Mouse (Mus musculus): ENCODE results near the gene Slc37a2.

Gene Slc37a2

DNA sequence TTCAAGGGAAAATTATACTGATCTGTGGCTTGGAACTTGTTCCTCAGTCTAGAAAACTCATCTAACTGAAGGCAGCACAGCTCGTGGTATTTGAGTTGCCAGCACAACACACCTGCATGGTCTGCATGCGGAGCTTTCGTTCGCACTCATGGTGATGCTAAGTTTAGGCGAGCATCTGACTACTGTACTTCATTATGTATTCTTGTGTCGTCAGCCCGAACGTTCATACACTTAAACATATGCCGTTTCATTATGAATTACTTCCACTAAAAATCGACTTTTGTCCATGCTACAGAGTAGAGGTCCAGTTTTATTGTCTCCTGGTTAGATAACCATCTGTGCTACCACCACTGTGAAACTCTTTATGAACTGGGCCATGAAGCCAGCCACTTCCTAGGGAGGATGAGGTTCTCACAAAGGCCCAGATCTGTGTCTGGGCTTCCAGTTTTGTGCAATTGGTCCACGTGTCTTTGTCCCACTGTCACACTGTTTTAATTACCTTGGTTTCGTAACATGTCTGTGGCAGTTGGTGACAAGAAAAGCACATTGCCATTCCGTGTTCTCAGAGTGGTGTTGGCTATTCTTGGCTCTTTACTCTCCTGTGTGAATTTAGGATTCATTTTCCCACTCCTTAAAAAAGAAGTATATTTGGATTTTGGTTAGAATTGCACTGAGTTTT is 42.3 kb downstream of the Slc37a2 start:
- 46% methylated on average over 13 of the region's 13 CpGs for WGBS

GRCm38 (mm10) chr9:37207929-37208411 is 47.6 kb downstream of the Slc37a2 start, which contains the start of gene Tmem218:
Gene Tmem218 (plus strand): TSS chr9:37208223.
- WGBS = under 1% methylated on average over 21 of the region's 21 CpGs

GRCm38 (mm10) chr9:37203884-37204283 is 51.7 kb downstream of the Slc37a2 start:
- WGBS = 65% methylated on average over 5 of the region's 5 CpGs

DNA sequence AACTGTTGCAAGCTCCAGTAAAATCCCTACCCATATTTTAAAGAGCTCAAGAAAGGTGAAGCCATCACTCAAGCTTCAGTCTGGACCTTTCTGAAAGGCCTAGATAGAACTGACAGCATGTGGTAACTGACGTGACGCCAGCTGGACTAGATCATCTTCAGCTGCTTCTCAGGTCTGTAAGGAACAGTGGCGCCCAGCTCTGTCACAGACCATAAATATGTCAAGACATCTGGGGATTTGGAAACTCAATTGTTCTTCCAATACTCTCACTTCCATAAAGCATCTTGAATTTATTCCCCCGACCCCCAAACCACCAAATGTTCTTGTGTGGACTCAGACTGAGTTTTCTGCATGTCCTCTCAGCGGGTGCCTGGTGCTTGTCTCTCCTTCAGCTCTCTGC is 55.1 kb downstream of the Slc37a2 start:
- WGBS = 87% methylated on average over 5 of the region's 5 CpGs

DNA sequence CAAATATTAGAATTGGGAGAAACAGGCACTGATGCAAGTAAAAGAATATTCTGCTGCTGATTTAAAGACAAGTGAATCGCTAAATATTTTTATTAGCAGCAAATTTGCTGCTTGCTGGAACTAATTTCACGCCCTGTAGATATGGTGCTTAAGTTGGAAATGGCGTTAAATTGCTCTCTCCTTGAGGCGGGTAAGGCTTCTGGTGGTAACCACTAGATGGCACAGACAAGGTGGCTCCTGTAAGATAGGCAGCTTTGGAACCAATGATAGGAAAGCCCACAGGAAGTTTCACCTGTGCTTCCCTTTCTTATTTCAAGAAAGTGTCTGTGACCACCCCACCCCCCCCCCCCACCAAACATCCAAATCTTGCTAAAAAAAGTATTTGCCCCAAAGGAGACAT is 58.5 kb downstream of the Slc37a2 start:
- 92% methylated on average over 4 of the region's 4 CpGs for WGBS

DNA sequence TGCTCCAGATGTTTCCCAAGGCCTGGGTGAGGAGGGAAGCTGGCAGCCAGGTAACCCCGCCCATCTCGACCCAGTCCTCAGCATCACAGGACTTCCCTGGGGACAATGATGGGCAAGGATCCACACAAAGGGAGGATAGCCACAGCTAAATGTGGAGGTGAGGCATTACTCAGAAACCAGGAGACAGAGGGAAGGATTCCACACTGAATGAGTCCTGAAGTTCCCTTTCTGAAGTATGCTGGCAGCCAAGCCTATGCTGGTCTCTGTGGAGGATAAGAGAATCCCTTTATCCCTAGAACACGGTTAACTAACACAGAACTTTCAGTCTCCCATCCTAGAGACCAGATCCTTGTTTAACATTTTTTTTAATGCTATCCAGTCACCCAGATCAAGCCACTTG is 67.5 kb downstream of the Slc37a2 start:
- WGBS = 73% methylated on average over 3 of the region's 3 CpGs

DNA sequence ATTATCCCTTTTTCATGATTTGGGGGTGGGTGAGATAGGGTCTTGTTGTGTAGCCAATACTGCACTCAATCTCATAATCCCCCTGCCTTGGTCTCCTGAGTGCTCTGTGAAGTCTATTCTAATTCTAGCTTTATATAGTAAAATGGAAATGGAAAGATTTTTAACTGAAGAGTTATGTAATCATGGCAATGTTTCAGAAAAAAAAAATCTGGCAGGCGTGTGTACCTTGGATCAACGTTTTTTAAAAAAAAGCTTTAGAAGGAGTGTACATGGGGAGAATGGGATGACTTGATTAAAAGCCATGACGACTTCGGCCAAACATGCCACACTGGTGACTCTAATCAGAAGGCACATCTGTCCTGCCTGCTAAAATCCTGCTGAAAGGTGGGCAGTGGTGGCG is 68.1 kb downstream of the Slc37a2 start:
- WGBS = 50% methylated on average over 5 of the region's 5 CpGs

DNA sequence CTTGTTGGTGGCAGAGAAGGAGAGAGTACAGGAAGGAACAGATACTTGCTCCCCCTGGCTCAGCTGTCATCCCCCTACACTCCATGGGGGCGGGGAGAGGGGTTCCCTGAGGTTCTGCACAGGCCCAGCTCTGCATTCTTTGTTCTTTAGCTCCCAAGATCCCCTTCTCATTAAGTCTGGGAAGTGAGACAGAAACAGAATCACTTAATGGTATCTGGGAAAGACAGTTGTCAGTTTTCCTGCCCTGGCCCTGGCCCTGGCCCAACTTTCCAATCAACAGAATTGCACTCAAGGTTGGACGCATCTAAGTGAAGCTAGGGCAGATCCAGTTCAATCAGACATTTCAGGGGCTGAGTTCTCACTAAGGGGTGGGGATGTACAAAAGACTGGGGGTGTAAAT is 72.4 kb downstream of the Slc37a2 start:
- WGBS = 71% methylated on average over 2 of the region's 2 CpGs

GRCm38 (mm10) chr9:37181596-37181995 is 73.9 kb downstream of the Slc37a2 start:
- 69% methylated on average over 5 of the region's 5 CpGs for WGBS

DNA sequence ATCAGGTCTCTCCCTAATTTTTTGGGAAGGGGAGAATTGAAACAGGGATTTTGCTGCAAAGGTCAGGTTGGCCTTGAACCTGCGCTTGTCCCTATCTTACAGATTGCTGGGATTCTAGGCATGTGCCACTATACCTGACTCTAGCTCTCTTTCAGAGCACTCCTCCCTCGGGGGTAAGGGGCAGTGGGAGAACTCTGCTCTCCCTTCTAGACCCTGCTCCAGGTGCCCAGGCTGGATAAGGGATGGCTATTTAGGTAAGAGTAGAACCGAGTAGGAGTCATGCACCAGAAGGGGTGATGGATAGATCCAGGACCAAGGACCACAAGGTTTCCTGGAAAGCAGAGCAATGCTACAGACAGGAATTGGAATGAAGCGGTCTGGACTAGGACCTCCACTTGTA is 75.9 kb downstream of the Slc37a2 start:
- WGBS = 95% methylated on average over 4 of the region's 4 CpGs

GRCm38 (mm10) chr9:37178911-37179310 is 76.6 kb downstream of the Slc37a2 start:
- 32% methylated on average over 4 of the region's 4 CpGs for WGBS

Data from cerebral cortex, adult 2 months (tissue).